Mouse (Mus musculus) CH12.LX (cell line): Measurements from ENCODE around the gene Card10.

Experiments used
- MAZ ChIP-seq: IDR thresholded peaks from 2 replicates; pipeline ENCODE4 v1.6.1; 2012; ENCODE audit warnings: low read depth, mild to moderate bottlenecking, inconsistent platforms, low read length, improper control_type of control experiment, moderate library complexity
- TBP ChIP-seq: conservative IDR thresholded peaks from 2 replicates; pipeline ENCODE4 v1.6.1; 2011; ENCODE audit warnings: low read depth, low read length, improper control_type of control experiment

DNA sequence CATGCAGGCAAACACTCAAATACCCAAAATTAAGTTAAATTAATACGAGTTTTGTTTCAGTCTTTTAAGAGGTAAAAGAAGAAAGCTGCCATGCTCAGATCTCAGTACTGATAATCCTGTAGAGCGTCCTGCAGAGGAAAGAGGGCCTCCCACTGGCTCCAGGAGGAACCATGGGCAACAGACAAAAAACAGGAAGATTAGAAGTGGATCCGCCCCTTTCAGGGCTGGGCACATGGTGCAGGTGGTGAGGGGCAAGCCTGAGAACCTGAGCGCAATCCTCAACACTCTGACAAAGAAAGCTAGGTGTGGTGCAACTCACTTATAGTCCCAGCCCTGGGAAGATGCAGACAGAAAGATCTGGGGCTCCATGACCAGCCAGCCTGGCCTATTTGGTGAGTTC is 71.0 kb downstream of the Card10 start:
- TF ChIP-seq MAZ (no peak), TBP (no peak)
